Mouse (Mus musculus): ENCODE measurements around the gene Creb5. TPM values are rescaled to one million over a fixed set of nuclear protein-coding genes. Genes with fewer than 3 reads are reported as not detected.

The Creb5 gene
- polyA plus RNA-seq, 1 experiment from 2014 or later = 14.8 TPM

- H3K36me3 ChIP-seq (ENCODE audit: control insufficient read depth, insufficient read depth) = no peaks in the 10 kb centered on the region
- no peak overlapping the region for H3K9ac ChIP-seq (replicated peaks; ENCODE audit: low read depth, low read length)
- H3K27me3 ChIP-seq (replicated peaks; ENCODE audit: control insufficient read depth, insufficient read depth, low read length) = no peaks in the 10 kb centered on the region
- no peaks in the 10 kb centered on the region for H3K9me3 ChIP-seq (ENCODE audit: control insufficient read depth, low read length)
- WGBS = 16% methylated on average over 5 of the region's 5 CpGs
- ATAC-seq = peak; percentile 93
- H3K4me3 ChIP-seq (replicated peaks; ENCODE audit: low read length) = no peak overlapping the region
- H3K4me1 ChIP-seq (replicated peaks; ENCODE audit: control insufficient read depth, insufficient read depth, low read length) = peaks cover 14% of the 10 kb centered on the region
- no peak overlapping the region for H3K4me2 ChIP-seq (ENCODE audit: low read length)
- no peak overlapping the region for H3K27ac ChIP-seq (ENCODE audit: low read length)
Observed at GRCm38 (mm10) chr6:53306710-53307109, 19.6 kb downstream of the Creb5 start.

GRCm38 (mm10) chr6:53308684-53309083 lies 21.6 kb downstream of the Creb5 start:
- Histone ChIP-seq H3K4me1 (replicated peaks; ENCODE audit: control insufficient read depth, insufficient read depth, low read length) (peaks cover 14% of the 10 kb centered on the region), H3K4me2 (ENCODE audit: low read length) (no peak overlapping the region), H3K36me3 (ENCODE audit: control insufficient read depth, insufficient read depth) (no peaks in the 10 kb centered on the region), H3K27ac (ENCODE audit: low read length) (no peak overlapping the region), H3K9ac (replicated peaks; ENCODE audit: low read depth, low read length) (no peak overlapping the region), H3K4me3 (replicated peaks; ENCODE audit: low read length) (no peak overlapping the region), H3K27me3 (replicated peaks; ENCODE audit: control insufficient read depth, insufficient read depth, low read length) (no peaks in the 10 kb centered on the region), H3K9me3 (ENCODE audit: control insufficient read depth, low read length) (no peaks in the 10 kb centered on the region)
- 31% methylated on average over 6 of the region's 6 CpGs for WGBS
- no peak for ATAC-seq

- H3K36me3 ChIP-seq (ENCODE audit: control insufficient read depth, insufficient read depth) = no peaks in the 10 kb centered on the region
- H3K27ac ChIP-seq (ENCODE audit: low read length) = no peak overlapping the region
- H3K9ac ChIP-seq (replicated peaks; ENCODE audit: low read depth, low read length) = no peak overlapping the region
- H3K9me3 ChIP-seq (ENCODE audit: control insufficient read depth, low read length) = no peaks in the 10 kb centered on the region
- no peak for ATAC-seq
- no peaks in the 10 kb centered on the region for H3K27me3 ChIP-seq (replicated peaks; ENCODE audit: control insufficient read depth, insufficient read depth, low read length)
- no peak overlapping the region for H3K4me2 ChIP-seq (ENCODE audit: low read length)
- no peak overlapping the region for H3K4me3 ChIP-seq (replicated peaks; ENCODE audit: low read length)
- peaks cover 5% of the 10 kb centered on the region; the same call in 1 of the 2 replicates for H3K4me1 ChIP-seq (replicated peaks; ENCODE audit: control insufficient read depth, insufficient read depth, low read length)
- 89% methylated on average over 6 of the region's 6 CpGs for WGBS
Observed at GRCm38 (mm10) chr6:53313604-53314003, 26.5 kb downstream of the Creb5 start.

GRCm38 (mm10) chr6:53314126-53314525 lies 27.1 kb downstream of the Creb5 start:
- 70% methylated on average over 10 of the region's 10 CpGs for WGBS
- no peaks in the 10 kb centered on the region for H3K9me3 ChIP-seq (ENCODE audit: control insufficient read depth, low read length)
- H3K4me3 ChIP-seq (replicated peaks; ENCODE audit: low read length) = no peak overlapping the region
- H3K4me2 ChIP-seq (ENCODE audit: low read length) = no peak overlapping the region
- H3K27ac ChIP-seq (ENCODE audit: low read length) = no peak overlapping the region
- peaks cover 8% of the 10 kb centered on the region; the same call in 1 of the 2 replicates for H3K4me1 ChIP-seq (replicated peaks; ENCODE audit: control insufficient read depth, insufficient read depth, low read length)
- no peak for ATAC-seq
- no peaks in the 10 kb centered on the region for H3K27me3 ChIP-seq (replicated peaks; ENCODE audit: control insufficient read depth, insufficient read depth, low read length)
- H3K36me3 ChIP-seq (ENCODE audit: control insufficient read depth, insufficient read depth) = no peaks in the 10 kb centered on the region
- no peak overlapping the region for H3K9ac ChIP-seq (replicated peaks; ENCODE audit: low read depth, low read length)

GRCm38 (mm10) chr6:53319543-53320325 lies 32.7 kb downstream of the Creb5 start:
- 47% methylated on average over 17 of the region's 17 CpGs for WGBS
- no peaks in the 10 kb centered on the region for H3K27me3 ChIP-seq (replicated peaks; ENCODE audit: control insufficient read depth, insufficient read depth, low read length)
- peaks cover 12% of the 10 kb centered on the region for H3K4me1 ChIP-seq (replicated peaks; ENCODE audit: control insufficient read depth, insufficient read depth, low read length)
- no peak overlapping the region for H3K4me2 ChIP-seq (ENCODE audit: low read length)
- H3K27ac ChIP-seq (ENCODE audit: low read length) = no peak overlapping the region; the same call in 1 of the 2 replicates
- H3K36me3 ChIP-seq (ENCODE audit: control insufficient read depth, insufficient read depth) = no peaks in the 10 kb centered on the region
- H3K9me3 ChIP-seq (ENCODE audit: control insufficient read depth, low read length) = no peaks in the 10 kb centered on the region
- H3K9ac ChIP-seq (replicated peaks; ENCODE audit: low read depth, low read length) = no peak overlapping the region
- peak; percentile 81 for ATAC-seq
- no peak overlapping the region for H3K4me3 ChIP-seq (replicated peaks; ENCODE audit: low read length)

GRCm38 (mm10) chr6:53337398-53337797 lies 50.3 kb downstream of the Creb5 start:
- WGBS = 47% methylated on average over 9 of the region's 9 CpGs
- Histone ChIP-seq H3K27me3 (replicated peaks; ENCODE audit: control insufficient read depth, insufficient read depth, low read length) (no peaks in the 10 kb centered on the region), H3K4me1 (replicated peaks; ENCODE audit: control insufficient read depth, insufficient read depth, low read length) (no peaks in the 10 kb centered on the region), H3K9ac (replicated peaks; ENCODE audit: low read depth, low read length) (no peak overlapping the region), H3K27ac (ENCODE audit: low read length) (no peak overlapping the region), H3K4me3 (replicated peaks; ENCODE audit: low read length) (no peak overlapping the region), H3K36me3 (ENCODE audit: control insufficient read depth, insufficient read depth) (no peaks in the 10 kb centered on the region), H3K9me3 (ENCODE audit: control insufficient read depth, low read length) (no peaks in the 10 kb centered on the region), H3K4me2 (ENCODE audit: low read length) (no peak overlapping the region)
- no peak for ATAC-seq

- WGBS = 89% methylated on average over 9 of the region's 9 CpGs
- H3K9me3 ChIP-seq (ENCODE audit: control insufficient read depth, low read length) = 0 out of 2 replicates have a peak, but pooled peaks cover 3% of the 10 kb centered on the region
- H3K27me3 ChIP-seq (replicated peaks; ENCODE audit: control insufficient read depth, insufficient read depth, low read length) = no peaks in the 10 kb centered on the region
Observed at GRCm38 (mm10) chr6:53352311-53352960, 65.4 kb downstream of the Creb5 start.

GRCm38 (mm10) chr6:53356328-53356727 lies 69.3 kb downstream of the Creb5 start:
- H3K27ac ChIP-seq (ENCODE audit: low read length) = no peak overlapping the region
- no peaks in the 10 kb centered on the region for H3K27me3 ChIP-seq (replicated peaks; ENCODE audit: control insufficient read depth, insufficient read depth, low read length)
- no peak overlapping the region for H3K4me2 ChIP-seq (ENCODE audit: low read length)
- 0 out of 2 replicates have a peak, but pooled peaks cover 3% of the 10 kb centered on the region for H3K9me3 ChIP-seq (ENCODE audit: control insufficient read depth, low read length)
- H3K9ac ChIP-seq (replicated peaks; ENCODE audit: low read depth, low read length) = no peak overlapping the region
- peaks cover 2% of the 10 kb centered on the region; the same call in 1 of the 2 replicates for H3K4me1 ChIP-seq (replicated peaks; ENCODE audit: control insufficient read depth, insufficient read depth, low read length)
- no peak for ATAC-seq
- 85% methylated on average over 1 of the region's 1 CpGs for WGBS
- H3K36me3 ChIP-seq (ENCODE audit: control insufficient read depth, insufficient read depth) = no peaks in the 10 kb centered on the region
- no peak overlapping the region for H3K4me3 ChIP-seq (replicated peaks; ENCODE audit: low read length)

More at GRCm38 (mm10) chr6:53352311-53352960, 65.4 kb downstream of the Creb5 start:
- no peak overlapping the region for H3K9ac ChIP-seq (replicated peaks; ENCODE audit: low read depth, low read length)
- H3K27ac ChIP-seq (ENCODE audit: low read length) = no peak overlapping the region
- no peak overlapping the region for H3K4me2 ChIP-seq (ENCODE audit: low read length)
- ATAC-seq = no peak
- peaks cover 2% of the 10 kb centered on the region; the same call in 1 of the 2 replicates for H3K4me1 ChIP-seq (replicated peaks; ENCODE audit: control insufficient read depth, insufficient read depth, low read length)
- H3K4me3 ChIP-seq (replicated peaks; ENCODE audit: low read length) = no peak overlapping the region
- no peaks in the 10 kb centered on the region for H3K36me3 ChIP-seq (ENCODE audit: control insufficient read depth, insufficient read depth)

- no peak for ATAC-seq
- H3K36me3 ChIP-seq (ENCODE audit: control insufficient read depth, insufficient read depth) = no peaks in the 10 kb centered on the region
Observed at GRCm38 (mm10) chr6:53363535-53363934, 76.5 kb downstream of the Creb5 start.

More at GRCm38 (mm10) chr6:53363535-53363934, 76.5 kb downstream of the Creb5 start:
- no peaks in the 10 kb centered on the region for H3K9me3 ChIP-seq (ENCODE audit: control insufficient read depth, low read length)
- no peaks in the 10 kb centered on the region for H3K27me3 ChIP-seq (replicated peaks; ENCODE audit: control insufficient read depth, insufficient read depth, low read length)
- no peak overlapping the region for H3K4me2 ChIP-seq (ENCODE audit: low read length)
- WGBS = 82% methylated on average over 5 of the region's 5 CpGs
- no peak overlapping the region for H3K9ac ChIP-seq (replicated peaks; ENCODE audit: low read depth, low read length)
- no peak overlapping the region for H3K27ac ChIP-seq (ENCODE audit: low read length)
- no peak overlapping the region for H3K4me3 ChIP-seq (replicated peaks; ENCODE audit: low read length)
- H3K4me1 ChIP-seq (replicated peaks; ENCODE audit: control insufficient read depth, insufficient read depth, low read length) = no peaks in the 10 kb centered on the region

All from forebrain, embryonic 16.5 days (tissue).